Mouse (Mus musculus): ENCODE measurements around the gene Stradb. TPM values are rescaled to one million over a fixed set of nuclear protein-coding genes. Genes with fewer than 3 reads are reported as not detected.

Gene Stradb
- polyA plus RNA-seq, 2 experiments, result 15.9 to 22.3 TPM

GRCm38 (mm10) chr1:59021556-59021955 lies 48.2 kb downstream of the Stradb start:
- no peak for DNase-seq (ENCODE audit: low spot score)
- H3K4me3 ChIP-seq (replicated peaks; ENCODE audit: low read length), result no peak overlapping the region
- H3K36me3 ChIP-seq (ENCODE audit: control insufficient read depth, insufficient read depth, low read length), result no peaks in the 10 kb centered on the region
- H3K4me2 ChIP-seq (replicated peaks; ENCODE audit: low read depth, low read length, severe bottlenecking), result no peak overlapping the region
- H3K27ac ChIP-seq (replicated peaks; ENCODE audit: low read depth, low read length), result no peak overlapping the region
- H3K9ac ChIP-seq (ENCODE audit: low read depth, low read length, severe bottlenecking), result no peak overlapping the region
- no peaks in the 10 kb centered on the region for H3K27me3 ChIP-seq (ENCODE audit: control insufficient read depth, insufficient read depth, low read length)
- no peak for TF ChIP-seq POLR2A (IDR thresholded peaks at IDR 0.05; ENCODE audit: borderline replicate concordance, extremely low read depth, insufficient read depth, insufficient read length)
- 48% methylated on average over 3 of the region's 3 CpGs for WGBS
- H3K9me3 ChIP-seq (ENCODE audit: control insufficient read depth, low read length), result no peaks in the 10 kb centered on the region
- no peak for ATAC-seq (ENCODE audit: low FRiP score, low read depth)
- H3K4me1 ChIP-seq (ENCODE audit: control insufficient read depth, insufficient read depth, low read length), result no peaks in the 10 kb centered on the region

GRCm38 (mm10) chr1:59037723-59038122 lies 64.4 kb downstream of the Stradb start:
- no peaks in the 10 kb centered on the region for H3K27me3 ChIP-seq (ENCODE audit: control insufficient read depth, insufficient read depth, low read length)
- no peaks in the 10 kb centered on the region for H3K4me1 ChIP-seq (ENCODE audit: control insufficient read depth, insufficient read depth, low read length)
- DNase-seq (ENCODE audit: low spot score), result no peak
- no peak overlapping the region for H3K9ac ChIP-seq (ENCODE audit: low read depth, low read length, severe bottlenecking)
- no peak for ATAC-seq (ENCODE audit: low FRiP score, low read depth)
- H3K4me2 ChIP-seq (replicated peaks; ENCODE audit: low read depth, low read length, severe bottlenecking), result no peak overlapping the region
- H3K4me3 ChIP-seq (replicated peaks; ENCODE audit: low read length), result no peak overlapping the region
- no peaks in the 10 kb centered on the region for H3K36me3 ChIP-seq (ENCODE audit: control insufficient read depth, insufficient read depth, low read length)
- H3K9me3 ChIP-seq (ENCODE audit: control insufficient read depth, low read length), result no peaks in the 10 kb centered on the region
- 58% methylated on average over 5 of the region's 5 CpGs for WGBS
- H3K27ac ChIP-seq (replicated peaks; ENCODE audit: low read depth, low read length), result no peak overlapping the region
- TF ChIP-seq POLR2A (IDR thresholded peaks at IDR 0.05; ENCODE audit: borderline replicate concordance, extremely low read depth, insufficient read depth, insufficient read length), result no peak

Other genes starting within 250 kb of the Stradb start
- 9.1 and 14.8 TPM in 2 replicates for gene Casp8, start 178.1 kb upstream of the Stradb start, polyA plus RNA-seq (2012; rRNA removed)
- gene Casp8, start 178.1 kb upstream of the Stradb start, polyA plus RNA-seq (2014; fragmentation: Nextera tagmentation; extraction: Ambion mirVana), result 25.3 and 27.3 TPM in 2 replicates
- gene Trak2, start 92 bp upstream of the Stradb start, polyA plus RNA-seq (2012; rRNA removed), result 15.8 and 19.9 TPM in 2 replicates
- 11.9 and 12.5 TPM in 2 replicates for gene Trak2, start 92 bp upstream of the Stradb start, polyA plus RNA-seq (2014; fragmentation: Nextera tagmentation; extraction: Ambion mirVana)
- not detected in 2 replicates for gene C2cd6, start 121.4 kb downstream of the Stradb start, polyA plus RNA-seq (2012; rRNA removed)
- not detected in 2 replicates for gene C2cd6, start 121.4 kb downstream of the Stradb start, polyA plus RNA-seq (2014; fragmentation: Nextera tagmentation; extraction: Ambion mirVana)
- 24.4 and 26.0 TPM in 2 replicates for gene Tmem237, start 146.9 kb downstream of the Stradb start, polyA plus RNA-seq (2012; rRNA removed)
- 33.3 and 36.8 TPM in 2 replicates for gene Tmem237, start 146.9 kb downstream of the Stradb start, polyA plus RNA-seq (2014; fragmentation: Nextera tagmentation; extraction: Ambion mirVana)
- 1.00 and 1.0 TPM in 2 replicates for gene Mpp4, start 189.9 kb downstream of the Stradb start, polyA plus RNA-seq (2012; rRNA removed)
- 0.32 and 0.40 TPM in 2 replicates for gene Mpp4, start 189.9 kb downstream of the Stradb start, polyA plus RNA-seq (2014; fragmentation: Nextera tagmentation; extraction: Ambion mirVana)